Mouse (Mus musculus): ENCODE data around the gene Slc24a2. TPM values are rescaled to one million over a fixed set of nuclear protein-coding genes. Genes with fewer than 3 reads are reported as not detected.

The Slc24a2 gene
- polyA plus RNA-seq, 2 experiments: 0.62 to 1.3 TPM

- Histone ChIP-seq H3K27me3 (ENCODE audit: control insufficient read depth, insufficient read depth, low read length) (no peaks in the 10 kb centered on the region), H3K9ac (ENCODE audit: low read depth, low read length, severe bottlenecking) (no peak overlapping the region), H3K4me1 (ENCODE audit: control insufficient read depth, insufficient read depth, low read length) (no peaks in the 10 kb centered on the region), H3K4me3 (replicated peaks; ENCODE audit: low read length) (no peak overlapping the region), H3K36me3 (ENCODE audit: control insufficient read depth, insufficient read depth, low read length) (no peaks in the 10 kb centered on the region), H3K9me3 (ENCODE audit: control insufficient read depth, low read length) (no peaks in the 10 kb centered on the region), H3K27ac (replicated peaks; ENCODE audit: low read depth, low read length) (no peak overlapping the region), H3K4me2 (replicated peaks; ENCODE audit: low read depth, low read length, severe bottlenecking) (no peak overlapping the region)
- DNase-seq (ENCODE audit: low spot score) (no peak), ATAC-seq (ENCODE audit: low FRiP score, low read depth) (no peak)
- no peak for TF ChIP-seq POLR2A (IDR thresholded peaks at IDR 0.05; ENCODE audit: borderline replicate concordance, extremely low read depth, insufficient read depth, insufficient read length)
- WGBS: 85% methylated on average over 6 of the region's 6 CpGs
Measured at GRCm38 (mm10) chr4:86942656-86943055, 287.6 kb downstream of the Slc24a2 start.

DNA sequence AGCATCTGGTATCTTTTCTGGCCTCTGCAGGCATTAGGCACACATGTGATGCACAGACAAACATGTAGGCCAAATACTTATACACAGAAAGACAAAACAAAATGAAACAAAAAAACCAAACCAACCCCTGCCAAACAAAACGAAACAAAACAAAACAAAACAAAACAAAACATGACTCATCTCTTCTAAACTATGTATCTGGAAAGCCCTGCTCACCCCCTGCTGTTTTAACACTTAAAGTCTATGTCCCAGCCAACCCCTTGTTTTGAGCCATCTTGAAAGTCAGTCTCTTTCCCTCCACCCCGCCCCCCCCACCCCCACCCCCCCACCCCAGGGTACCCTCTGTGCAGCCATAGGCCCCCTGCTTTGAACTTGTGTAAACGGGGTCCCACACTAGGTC lies 293.6 kb downstream of the Slc24a2 start:
- Histone ChIP-seq H3K9me3 (ENCODE audit: control insufficient read depth, low read length) (no peaks in the 10 kb centered on the region), H3K4me3 (replicated peaks; ENCODE audit: low read length) (no peak overlapping the region), H3K36me3 (ENCODE audit: control insufficient read depth, insufficient read depth, low read length) (no peaks in the 10 kb centered on the region), H3K4me2 (replicated peaks; ENCODE audit: low read depth, low read length, severe bottlenecking) (no peak overlapping the region), H3K4me1 (ENCODE audit: control insufficient read depth, insufficient read depth, low read length) (no peaks in the 10 kb centered on the region), H3K27ac (replicated peaks; ENCODE audit: low read depth, low read length) (no peak overlapping the region), H3K27me3 (ENCODE audit: control insufficient read depth, insufficient read depth, low read length) (no peaks in the 10 kb centered on the region), H3K9ac (ENCODE audit: low read depth, low read length, severe bottlenecking) (no peak overlapping the region)
- ATAC-seq (ENCODE audit: low FRiP score, low read depth) (no peak), DNase-seq (ENCODE audit: low spot score) (no peak)
- WGBS: 71% methylated on average over 3 of the region's 3 CpGs
- TF ChIP-seq POLR2A (IDR thresholded peaks at IDR 0.05; ENCODE audit: borderline replicate concordance, extremely low read depth, insufficient read depth, insufficient read length): no peak

- 92% methylated on average over 9 of the region's 9 CpGs for WGBS
- ATAC-seq (ENCODE audit: low FRiP score, low read depth): no peak
Measured at GRCm38 (mm10) chr4:86936217-86936616, 294.1 kb downstream of the Slc24a2 start.

More at GRCm38 (mm10) chr4:86936217-86936616, 294.1 kb downstream of the Slc24a2 start:
- Histone ChIP-seq H3K27ac (replicated peaks; ENCODE audit: low read depth, low read length) (no peak overlapping the region), H3K4me2 (replicated peaks; ENCODE audit: low read depth, low read length, severe bottlenecking) (no peak overlapping the region), H3K9me3 (ENCODE audit: control insufficient read depth, low read length) (no peaks in the 10 kb centered on the region), H3K27me3 (ENCODE audit: control insufficient read depth, insufficient read depth, low read length) (no peaks in the 10 kb centered on the region), H3K4me3 (replicated peaks; ENCODE audit: low read length) (no peak overlapping the region), H3K9ac (ENCODE audit: low read depth, low read length, severe bottlenecking) (no peak overlapping the region), H3K4me1 (ENCODE audit: control insufficient read depth, insufficient read depth, low read length) (0 out of 2 replicates have a peak, but pooled peaks cover under 1% of the 10 kb centered on the region), H3K36me3 (ENCODE audit: control insufficient read depth, insufficient read depth, low read length) (no peaks in the 10 kb centered on the region)
- no peak for DNase-seq (ENCODE audit: low spot score)
- TF ChIP-seq POLR2A (IDR thresholded peaks at IDR 0.05; ENCODE audit: borderline replicate concordance, extremely low read depth, insufficient read depth, insufficient read length): no peak

Measured in limb, embryonic 14.5 days (tissue).